Mouse (Mus musculus) cerebellum, adult 11-12 months (tissue): ENCODE results near the gene Tmem196.

ENCODE experiments used
- DNase-seq: peaks from one replicate; pipeline ENCODE4 v3.0.0; 2022

The Tmem196 gene

GRCm38 (mm10) chr12:119945589-119946310, at the start of gene Tmem196:
Gene Tmem196 (plus strand): TSS chr12:119945822.
- DNase-seq: no peak

DNA sequence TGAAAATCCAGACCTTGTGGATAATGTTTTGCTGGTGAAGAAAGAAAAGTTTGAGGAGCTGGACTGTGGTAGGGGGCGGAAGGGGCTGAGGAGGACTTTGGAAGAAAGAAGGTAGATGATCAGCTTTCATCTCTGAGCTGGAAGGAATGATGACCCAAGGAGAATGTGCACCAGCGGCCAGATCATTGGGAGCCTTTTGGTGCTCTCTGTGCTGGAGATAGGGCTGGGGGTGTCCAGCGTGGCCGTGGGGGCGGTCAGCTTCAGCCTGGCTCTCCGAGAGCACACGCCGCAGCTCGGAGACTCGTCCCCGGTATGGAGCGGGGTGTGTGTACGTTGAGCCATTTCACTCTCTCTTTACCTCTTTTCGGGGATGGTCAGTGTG, 680 bp downstream of the Tmem196 start:
- no peak for DNase-seq

- no peak for DNase-seq
Measured at GRCm38 (mm10) chr12:119957041-119957440, 11.4 kb downstream of the Tmem196 start.

DNA sequence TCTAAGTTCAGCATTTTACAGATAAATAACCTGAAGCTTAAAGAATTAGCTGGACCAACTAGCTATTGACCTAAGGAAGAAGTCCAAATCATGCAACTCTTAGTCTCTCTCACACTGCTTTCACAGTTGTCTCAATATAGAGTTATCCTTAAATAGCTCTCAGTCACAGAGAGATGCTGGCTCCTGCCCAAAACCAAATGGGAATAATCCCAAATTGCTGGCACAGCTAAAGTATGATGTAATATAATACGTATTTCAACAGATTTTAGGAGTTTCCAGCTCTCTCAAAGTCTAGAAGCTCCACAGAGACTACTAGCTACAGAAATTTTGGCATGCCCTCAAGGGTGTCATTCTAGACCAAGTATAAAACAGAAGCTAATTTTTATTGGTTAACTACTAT, 15.1 kb downstream of the Tmem196 start:
- DNase-seq: no peak

DNA sequence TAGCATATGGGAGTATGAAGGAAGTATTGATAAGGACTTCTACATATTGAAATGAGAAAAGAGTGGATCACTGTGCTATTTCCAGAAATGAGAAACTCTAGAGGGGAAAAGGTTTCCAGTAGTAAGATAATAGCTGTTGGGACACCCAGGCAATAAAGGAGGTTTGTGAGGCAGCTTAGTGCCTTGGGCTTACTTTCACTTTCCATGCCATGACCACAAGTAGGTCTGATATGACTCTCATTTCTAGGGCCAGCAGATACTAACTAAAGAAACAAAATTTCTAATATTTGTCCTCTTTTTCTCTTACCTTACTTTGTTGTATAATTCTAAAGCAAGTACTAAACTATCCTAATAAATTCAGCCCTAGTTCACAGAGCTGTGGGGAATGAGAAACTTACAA, 19.8 kb downstream of the Tmem196 start:
- DNase-seq: no peak

DNA sequence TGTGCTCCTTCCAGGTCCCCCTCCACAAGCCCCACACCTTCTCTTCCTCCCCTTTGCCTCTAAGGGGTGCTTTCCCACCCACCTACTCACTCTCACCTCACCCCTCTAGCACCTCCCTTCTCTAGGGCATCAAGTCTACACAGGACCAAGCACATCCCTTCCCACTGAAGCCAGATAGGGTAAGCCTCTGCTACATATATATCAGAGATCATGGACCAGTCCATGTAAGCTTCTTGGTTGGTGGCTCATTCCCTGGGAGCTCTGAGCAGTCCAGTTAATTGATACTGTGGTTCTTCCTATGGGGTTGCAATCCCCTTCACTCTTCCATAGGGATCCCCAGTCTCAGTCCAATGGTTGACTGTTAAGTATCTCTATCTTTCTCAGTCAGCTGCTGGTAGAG, 24.4 kb downstream of the Tmem196 start:
- DNase-seq: no peak

DNA sequence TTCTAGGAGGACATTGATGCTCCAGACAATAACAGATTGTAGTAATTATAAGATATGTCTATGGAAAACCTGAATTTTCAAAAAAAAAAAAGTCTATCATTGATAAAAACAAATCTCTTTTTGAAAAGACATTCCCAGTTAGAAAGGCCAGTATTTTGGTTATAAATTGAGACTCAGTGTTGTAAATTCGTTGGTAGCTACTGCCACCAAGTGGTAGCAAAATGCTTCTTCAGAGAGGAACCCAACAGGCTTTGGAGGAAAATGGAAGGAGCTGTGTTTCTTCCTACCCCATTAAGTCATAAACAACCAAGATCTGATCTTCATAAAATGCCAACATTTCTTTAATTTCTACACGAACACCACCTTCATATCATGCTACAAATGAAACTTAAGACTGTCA, 36.1 kb downstream of the Tmem196 start:
- DNase-seq: no peak

GRCm38 (mm10) chr12:119998267-119998666, 52.6 kb downstream of the Tmem196 start:
- DNase-seq: no peak

DNA sequence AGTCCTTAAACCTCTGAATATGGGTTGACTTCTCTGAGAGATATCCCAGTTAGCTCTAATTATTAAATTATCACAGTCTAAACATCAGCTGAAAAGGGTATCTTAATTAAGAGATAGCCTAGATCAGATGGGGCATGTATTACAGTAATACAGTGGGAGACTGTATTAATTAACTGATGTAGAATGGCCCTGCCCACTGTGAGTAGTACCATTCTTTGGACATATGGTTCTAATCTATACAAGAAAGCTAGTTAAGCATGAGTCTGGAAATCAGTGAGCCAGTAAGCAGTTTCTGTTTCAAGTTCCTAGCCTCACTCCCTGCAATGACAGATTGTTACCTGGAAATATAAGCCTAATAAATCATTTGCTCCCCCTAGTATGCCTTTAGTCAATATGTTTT, 58.7 kb downstream of the Tmem196 start:
- DNase-seq: no peak

DNA sequence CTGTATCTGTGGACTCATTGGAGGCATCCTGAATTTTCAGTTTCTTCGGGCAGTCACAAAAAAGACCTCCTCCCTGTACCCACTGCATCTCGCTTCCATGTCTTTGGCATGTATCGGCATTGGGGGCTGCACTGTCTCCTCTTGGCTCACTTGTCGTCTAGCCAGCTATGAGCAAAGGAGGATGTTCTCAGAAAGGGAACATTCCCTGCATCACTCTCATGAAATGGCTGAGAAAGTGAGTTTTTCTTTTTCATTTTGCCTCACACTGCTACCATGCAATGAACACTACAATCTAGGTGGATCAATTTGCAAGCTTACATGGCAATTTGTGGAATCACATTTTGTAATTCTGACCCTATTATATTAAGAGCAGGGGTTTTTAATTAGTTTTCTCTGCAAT, 69.1 kb downstream of the Tmem196 start:
- DNase-seq: no peak

DNA sequence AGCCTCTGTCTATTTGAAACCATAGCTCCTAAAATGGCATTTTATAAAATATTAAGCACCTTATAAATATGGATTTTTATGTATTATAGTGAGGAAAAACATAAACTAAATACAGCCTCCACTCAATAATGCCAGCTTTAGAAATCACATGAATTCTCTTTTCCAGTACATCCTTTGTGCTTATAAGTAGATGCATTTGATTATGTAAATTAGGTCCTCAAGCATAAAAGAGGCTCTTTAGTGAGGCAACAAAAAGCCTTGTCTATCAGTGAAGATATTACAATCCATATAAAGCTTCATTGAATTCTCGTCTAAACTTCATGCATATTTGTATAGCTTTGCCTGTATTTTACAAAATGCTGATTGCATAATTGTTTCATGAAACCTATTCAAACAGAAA, 69.6 kb downstream of the Tmem196 start:
- DNase-seq: no peak

DNA sequence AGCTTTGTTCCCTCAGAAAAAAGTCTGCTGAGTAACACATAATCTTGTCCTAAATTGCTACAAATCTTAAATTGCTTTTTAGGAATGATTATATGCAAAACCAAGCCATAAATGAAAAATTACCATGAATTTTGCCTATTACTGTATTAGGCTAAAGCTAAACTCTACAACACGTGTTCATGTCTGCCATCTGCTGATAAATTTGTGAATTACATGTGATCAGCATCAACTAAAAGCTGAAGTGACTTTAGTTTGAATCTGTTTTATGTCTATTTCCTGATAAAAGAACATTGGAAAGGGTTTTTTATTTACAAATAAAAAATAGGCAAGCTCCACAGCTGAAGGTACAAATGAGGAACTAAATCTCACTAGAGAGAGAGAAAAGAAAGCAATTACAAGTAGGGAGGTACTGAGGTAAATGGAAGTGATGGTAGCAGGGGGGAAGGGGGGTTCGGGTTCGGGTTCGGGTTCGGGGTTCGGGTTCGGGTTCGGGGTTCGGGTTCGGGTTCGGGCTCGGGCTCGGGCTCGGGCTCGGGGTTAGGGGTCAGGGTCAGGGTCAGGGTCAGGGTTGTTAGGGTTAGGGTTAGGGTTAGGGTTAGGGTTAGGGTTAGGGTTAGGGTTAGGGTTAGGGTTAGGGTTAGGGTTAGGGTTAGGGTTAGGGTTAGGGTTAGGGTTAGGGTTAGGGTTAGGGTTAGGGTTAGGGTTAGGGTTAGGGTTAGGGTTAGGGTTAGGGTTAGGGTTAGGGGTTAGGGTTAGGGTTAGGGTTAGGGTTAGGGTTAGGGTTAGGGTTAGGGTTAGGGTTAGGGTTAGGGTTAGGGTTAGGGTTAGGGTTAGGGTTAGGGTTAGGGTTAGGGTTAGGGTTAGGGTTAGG, 82.7 kb downstream of the Tmem196 start:
- peak; percentile 34 for DNase-seq
